Mouse (Mus musculus) embryo, embryonic 10.5 days (tissue): ENCODE data around the gene Wdr24.

Experiments
- DNase-seq: peaks from one replicate; pipeline ENCODE4 v3.0.0-alpha.2; 2015; ENCODE audit warnings: low spot score

Wdr24 gene

DNA sequence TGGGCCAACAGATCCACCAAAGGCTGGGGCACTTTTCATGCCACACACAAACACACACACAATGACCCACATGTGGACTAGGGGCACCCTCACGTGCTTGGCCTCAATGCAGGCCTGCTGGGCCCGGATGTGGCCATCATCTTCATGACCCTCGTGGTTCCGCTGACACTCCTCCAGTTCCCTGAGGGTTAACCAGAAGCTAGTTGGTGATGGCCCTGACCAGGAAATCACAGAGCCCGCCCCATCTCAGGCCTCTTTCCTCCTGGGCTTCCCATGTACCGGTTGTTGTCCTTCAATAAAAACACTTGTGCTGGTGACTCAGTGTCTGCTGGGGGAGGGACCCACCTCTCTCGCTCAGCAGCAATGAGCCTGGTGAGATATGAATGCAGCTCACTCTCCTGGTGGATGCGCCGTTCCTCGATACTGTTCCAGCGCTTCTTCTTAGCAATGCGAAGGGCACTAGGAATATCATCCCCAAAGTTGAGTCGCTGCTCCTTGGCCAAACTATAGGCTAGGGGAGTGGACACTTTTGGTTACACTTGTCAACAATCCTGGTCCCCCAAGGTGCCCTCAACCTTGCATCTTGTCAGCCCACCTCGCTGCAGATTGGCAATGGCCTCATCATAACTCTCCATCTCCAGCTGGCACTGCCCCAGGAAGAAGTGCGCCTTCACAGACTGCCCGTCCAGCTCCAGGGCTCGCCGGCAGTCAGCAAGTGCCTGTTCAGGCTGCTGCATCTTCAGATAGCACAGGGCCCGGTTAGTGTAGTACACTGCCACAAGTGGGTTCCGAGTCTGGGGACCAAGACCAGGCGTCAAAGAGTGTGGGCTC is 8.2 kb downstream of the Wdr24 start:
- DNase-seq: no peak

- peak; percentile 100 for DNase-seq
These were observed 9.2 kb downstream of the Wdr24 start for GRCm38 (mm10) chr17:25832436-25833290.

- peak; percentile 97 for DNase-seq
These were observed 9.8 kb downstream of the Wdr24 start, which contains the start of gene Stub1 for GRCm38 (mm10) chr17:25833291-25833663. Gene Stub1, minus strand, starts transcription at chr17:25833404.

DNA sequence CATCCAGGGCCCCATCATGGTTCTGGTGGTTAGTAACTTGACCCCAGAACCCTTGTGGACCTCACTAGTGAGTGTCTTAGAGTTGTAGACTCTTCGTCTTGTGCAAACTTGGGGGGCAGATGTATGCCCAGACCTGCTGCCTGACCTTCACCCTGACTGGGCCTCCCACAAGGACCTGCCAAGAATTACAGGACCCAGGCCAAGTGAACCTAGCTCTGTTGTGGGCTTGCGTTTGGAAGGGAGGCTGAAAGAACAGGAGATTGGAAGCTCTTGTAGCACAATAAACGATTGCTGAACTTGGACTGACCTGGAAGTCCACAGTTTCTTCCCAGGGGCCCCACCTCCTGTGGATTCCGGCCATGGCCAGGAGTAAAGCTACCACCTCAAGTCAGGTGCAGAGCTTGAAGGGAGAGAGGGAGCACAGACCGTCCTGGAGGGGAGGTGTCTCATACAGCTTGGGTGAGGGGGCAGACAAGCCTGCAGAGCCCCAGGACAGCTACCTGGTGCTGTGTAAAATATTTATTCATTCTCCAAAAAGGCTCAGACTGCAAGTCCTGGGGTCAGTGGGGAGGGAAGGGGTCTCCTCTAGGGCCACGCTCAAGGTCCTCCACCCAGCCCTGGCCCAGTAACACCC is 10.7 kb downstream of the Wdr24 start:
- no peak for DNase-seq

- no peak for DNase-seq
These were observed 11.3 kb downstream of the Wdr24 start for GRCm38 (mm10) chr17:25834595-25835222.

DNA sequence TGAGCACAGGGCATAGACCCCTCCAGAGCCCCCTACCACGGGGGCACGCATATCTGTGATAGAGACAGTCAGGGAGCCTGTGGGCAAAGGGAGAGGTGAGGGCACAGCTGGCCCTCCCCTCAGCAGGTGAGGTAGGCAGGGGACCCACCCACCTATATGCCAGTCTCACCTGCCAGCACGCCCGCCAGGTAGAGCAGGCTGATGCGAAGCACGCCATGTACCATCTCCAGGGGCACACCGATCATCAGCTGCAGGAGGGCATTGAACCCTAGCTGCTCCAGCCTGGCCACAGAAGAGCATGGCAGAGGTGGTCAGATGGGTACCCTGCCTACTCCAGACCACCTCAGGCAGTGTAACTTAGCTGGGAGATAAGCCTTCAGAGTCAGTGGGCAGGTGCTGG is 11.9 kb downstream of the Wdr24 start:
- DNase-seq: no peak

DNA sequence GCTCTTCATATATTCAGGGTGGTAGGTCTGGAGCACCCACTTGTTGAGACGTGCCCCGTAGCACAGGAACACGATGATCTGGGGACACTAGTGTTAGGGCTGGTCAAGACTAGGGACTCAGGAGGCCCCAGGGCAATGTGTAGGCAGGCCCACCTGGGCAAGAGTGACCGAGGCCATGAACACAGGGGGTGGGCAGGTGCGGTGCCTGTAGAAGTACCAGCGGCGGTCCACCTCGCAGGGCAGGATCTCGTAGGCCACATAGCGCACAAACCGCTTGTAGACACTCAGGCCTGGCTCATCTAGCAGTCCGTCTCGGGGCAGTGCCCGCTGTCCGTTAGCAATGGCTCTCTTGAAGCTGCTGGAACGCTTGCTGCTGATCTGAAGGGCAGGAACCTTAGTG is 12.4 kb downstream of the Wdr24 start:
- DNase-seq: no peak

GRCm38 (mm10) chr17:25836397-25837075 is 13.1 kb downstream of the Wdr24 start:
- DNase-seq: no peak

- peak; percentile 68 for DNase-seq
These were observed 13.6 kb downstream of the Wdr24 start, which contains the start of gene Rhbdl1 for GRCm38 (mm10) chr17:25837076-25837410. Gene Rhbdl1, minus strand, starts transcription at chr17:25837295.

- no peak for DNase-seq
These were observed 14.1 kb downstream of the Wdr24 start for GRCm38 (mm10) chr17:25837533-25837932.

- no peak for DNase-seq
These were observed 15.5 kb downstream of the Wdr24 start for GRCm38 (mm10) chr17:25838904-25839303.

- no peak for DNase-seq
These were observed 16.2 kb downstream of the Wdr24 start for GRCm38 (mm10) chr17:25839455-25840235.

DNA sequence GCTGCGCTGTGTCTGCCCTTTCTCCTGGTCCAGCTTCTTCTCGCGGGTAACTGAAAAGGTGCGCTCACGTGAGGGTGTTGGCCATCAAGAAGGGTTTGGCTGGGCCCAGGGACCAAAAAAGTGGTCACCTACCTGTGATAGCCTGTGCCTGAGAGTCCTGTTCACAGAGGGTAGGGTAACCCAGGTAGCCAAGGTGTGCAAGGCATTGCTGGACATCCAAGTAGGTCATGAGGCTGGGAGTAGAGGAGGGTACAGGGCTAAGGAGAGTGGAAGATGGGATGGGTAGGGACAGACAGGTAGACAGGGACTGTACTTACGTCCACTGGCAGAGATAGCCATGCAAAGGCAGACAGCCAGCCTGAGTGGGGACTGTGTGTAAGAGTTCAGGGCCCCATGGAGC is 17.1 kb downstream of the Wdr24 start:
- DNase-seq: no peak

DNA sequence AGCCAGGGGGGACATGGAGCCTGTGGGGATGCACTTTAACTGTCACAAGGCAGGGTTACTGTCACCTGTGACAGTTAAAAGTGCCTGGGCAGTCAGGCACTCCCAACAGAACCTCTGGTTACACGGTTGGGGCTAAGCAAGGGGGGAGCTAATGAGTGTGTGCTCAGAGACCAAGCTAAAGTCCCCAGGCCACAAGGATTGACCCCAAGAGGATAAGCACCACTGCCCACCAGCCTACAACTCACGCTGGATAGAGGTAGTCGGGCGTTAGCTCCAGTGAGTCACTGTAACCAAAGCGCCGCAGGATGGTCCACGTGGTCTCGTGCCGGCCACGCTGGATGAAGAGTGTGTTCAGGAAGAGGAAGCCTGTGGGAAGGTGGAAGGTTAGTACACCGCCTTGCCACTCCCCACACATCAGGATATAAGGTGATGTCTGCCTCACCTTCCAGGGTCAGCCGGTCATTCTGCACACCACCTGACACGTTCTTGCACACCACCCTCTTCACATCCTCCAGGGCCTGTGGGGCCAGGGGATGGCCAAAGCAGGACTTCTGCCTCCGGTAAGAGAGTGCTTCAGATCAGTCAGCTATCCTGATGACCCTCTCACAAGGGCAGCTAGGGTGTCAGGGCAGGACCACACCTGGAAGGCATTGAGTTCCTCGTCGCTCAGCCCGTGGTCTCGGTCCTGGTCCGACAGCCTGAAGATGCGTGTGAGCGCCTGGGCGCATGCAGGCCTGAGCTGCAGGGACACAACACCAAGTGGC is 17.9 kb downstream of the Wdr24 start, which contains the start of gene Gm20683:
Gene Gm20683, minus strand, starts transcription at position 647 of the 764 bp plus-strand sequence.
- no peak for DNase-seq

- no peak for DNase-seq
These were observed 19.1 kb downstream of the Wdr24 start for GRCm38 (mm10) chr17:25842509-25842908.

DNA sequence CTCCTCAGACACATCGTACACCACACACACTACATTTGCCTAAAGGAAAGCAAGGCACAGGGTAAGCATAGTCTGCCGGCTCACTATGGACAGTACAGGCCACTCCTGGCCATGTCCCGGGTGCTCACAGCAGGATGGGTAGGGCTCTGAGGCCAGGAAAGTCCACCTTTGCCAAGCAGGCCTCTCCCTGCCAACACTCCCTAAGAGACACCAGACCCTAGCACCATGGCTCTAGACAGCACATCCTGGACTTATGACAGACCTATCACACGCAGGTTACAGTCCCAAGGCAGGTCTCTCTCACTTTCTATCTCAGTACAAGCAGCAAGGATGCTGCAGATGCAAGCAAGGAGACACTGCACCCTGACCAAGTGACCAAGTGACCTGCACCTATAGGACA is 19.7 kb downstream of the Wdr24 start:
- no peak for DNase-seq

- DNase-seq: peak; percentile 14
These were observed 20.4 kb downstream of the Wdr24 start for GRCm38 (mm10) chr17:25843636-25844395.

GRCm38 (mm10) chr17:25844396-25844901 is 21.0 kb downstream of the Wdr24 start, which contains the start of gene Rhot2:
Gene Rhot2, minus strand, starts transcription at chr17:25844851.
- DNase-seq: peak; percentile 97

- no peak for DNase-seq
These were observed 36.8 kb downstream of the Wdr24 start for GRCm38 (mm10) chr17:25860229-25860628.
